Mouse (Mus musculus) E14TG2a.4 (cell line): ENCODE data around the gene AI413582.
A peak's percentile ranks its signal among the peaks of the same experiment; 100 is the strongest.

ENCODE experiments used
- H3K27me3 ChIP-seq: 2 replicates; pipeline ENCODE4 v1.6.1; 2014; ENCODE audit warnings: low read length, control low read depth; ENCODE audit not compliant: insufficient read depth
- H3K36me3 ChIP-seq: 2 replicates; pipeline ENCODE4 v1.6.1; 2014; ENCODE audit warnings: low read length, control low read depth; ENCODE audit not compliant: insufficient read depth
- H3K4me1 ChIP-seq: replicated peaks from 2 replicates; pipeline ENCODE4 v1.6.1; 2014; ENCODE audit warnings: low read depth, low read length, control low read depth
- H3K4me3 ChIP-seq: replicated peaks from 2 replicates; pipeline ENCODE4 v1.5.1; 2014; ENCODE audit warnings: mild to moderate bottlenecking, low read length
- H3K9me3 ChIP-seq: 2 replicates; pipeline ENCODE4 v1.6.1; 2014; ENCODE audit warnings: low read length, control low read depth
- CTCF ChIP-seq: conservative IDR thresholded peaks from 2 replicates; pipeline ENCODE4 v1.5.1; 2014; ENCODE audit warnings: low read length
- NANOG ChIP-seq: IDR thresholded peaks from 2 replicates; pipeline ENCODE4 v1.6.1; 2014; ENCODE audit warnings: borderline replicate concordance, low read length, mixed read lengths
- POU5F1 ChIP-seq: IDR thresholded peaks from 2 replicates; pipeline ENCODE4 v1.6.1; 2014; ENCODE audit warnings: low read length, borderline replicate concordance

Gene AI413582

DNA sequence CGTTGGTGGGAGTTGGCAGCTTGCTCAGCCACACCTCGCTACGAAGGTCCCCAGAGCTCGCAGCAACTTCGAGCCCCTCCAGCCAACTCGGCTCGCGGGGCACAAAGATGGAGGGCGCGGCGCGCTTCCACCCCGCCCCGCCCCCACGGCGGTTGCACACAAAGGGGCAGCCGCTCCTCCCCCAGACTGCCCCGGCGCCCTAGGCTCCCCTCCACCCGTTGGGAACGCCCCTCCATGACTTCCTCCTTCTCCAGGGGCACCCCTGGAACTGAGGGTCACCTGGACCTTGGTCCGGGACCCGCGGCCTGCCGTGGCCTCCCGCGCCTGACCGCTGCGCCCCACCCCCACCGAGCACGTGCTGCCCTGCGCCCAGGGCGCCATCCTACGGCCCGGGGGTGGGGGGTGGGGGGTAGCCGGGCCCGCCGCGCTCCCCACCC, 10.5 kb downstream of the AI413582 start:
- Histone ChIP-seq H3K27me3 (no peaks in the 10 kb centered on the region), H3K4me1 (peaks cover 66% of the 10 kb centered on the region), H3K9me3 (no peaks in the 10 kb centered on the region), H3K36me3 (peaks cover 15% of the 10 kb centered on the region), H3K4me3 (peak overlapping the region; percentile 95)
- no peak for TF ChIP-seq NANOG
- TF ChIP-seq CTCF = no peak
- no peak for TF ChIP-seq POU5F1

DNA sequence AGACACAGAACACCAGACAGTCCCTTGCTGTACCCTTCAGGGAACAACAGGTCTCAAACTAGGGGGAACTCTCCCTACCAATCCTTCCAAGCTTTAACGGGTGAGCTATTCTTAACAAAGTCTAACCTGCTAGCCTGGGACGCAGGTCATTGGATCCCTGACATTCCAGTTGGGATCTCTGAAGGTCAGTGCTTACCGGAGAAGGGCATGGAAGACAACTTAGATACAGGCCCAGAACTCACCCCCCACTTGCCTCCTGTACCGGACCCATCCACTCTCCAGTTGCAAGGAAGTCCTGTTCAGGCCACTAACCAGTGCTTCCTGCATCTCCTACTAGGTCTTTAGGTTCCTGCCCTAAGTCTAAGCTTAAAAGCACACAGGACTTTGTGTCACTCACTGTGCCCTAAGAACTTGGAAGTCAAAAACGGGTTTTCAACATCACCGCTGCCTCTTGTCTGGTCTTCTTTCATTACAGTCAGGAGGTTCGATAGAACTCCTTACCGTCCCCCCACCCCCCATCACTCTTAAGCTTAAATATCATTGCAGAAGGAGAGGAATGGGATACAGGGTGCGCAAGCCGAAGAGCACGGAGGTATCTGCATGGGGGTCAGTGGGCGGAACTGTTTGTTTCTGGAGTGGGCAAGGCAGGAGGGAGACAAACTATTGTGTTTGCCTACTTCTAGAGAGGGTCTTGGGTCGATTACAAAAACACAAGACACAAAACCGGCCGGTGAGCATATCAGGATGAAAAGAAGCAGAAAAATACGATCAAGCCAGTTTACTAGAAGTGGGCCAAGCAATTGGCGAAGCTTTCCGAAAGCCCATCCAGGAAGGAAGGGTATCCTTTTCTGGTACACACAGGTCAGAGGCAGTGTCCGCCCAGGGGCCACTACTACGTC, 11.2 kb downstream of the AI413582 start:
- Histone ChIP-seq H3K27me3 (no peaks in the 10 kb centered on the region), H3K4me1 (peaks cover 66% of the 10 kb centered on the region), H3K9me3 (no peaks in the 10 kb centered on the region), H3K4me3 (peak overlapping the region; percentile 95), H3K36me3 (peaks cover 7% of the 10 kb centered on the region)
- TF ChIP-seq NANOG = no peak
- no peak for TF ChIP-seq CTCF
- no peak for TF ChIP-seq POU5F1

DNA sequence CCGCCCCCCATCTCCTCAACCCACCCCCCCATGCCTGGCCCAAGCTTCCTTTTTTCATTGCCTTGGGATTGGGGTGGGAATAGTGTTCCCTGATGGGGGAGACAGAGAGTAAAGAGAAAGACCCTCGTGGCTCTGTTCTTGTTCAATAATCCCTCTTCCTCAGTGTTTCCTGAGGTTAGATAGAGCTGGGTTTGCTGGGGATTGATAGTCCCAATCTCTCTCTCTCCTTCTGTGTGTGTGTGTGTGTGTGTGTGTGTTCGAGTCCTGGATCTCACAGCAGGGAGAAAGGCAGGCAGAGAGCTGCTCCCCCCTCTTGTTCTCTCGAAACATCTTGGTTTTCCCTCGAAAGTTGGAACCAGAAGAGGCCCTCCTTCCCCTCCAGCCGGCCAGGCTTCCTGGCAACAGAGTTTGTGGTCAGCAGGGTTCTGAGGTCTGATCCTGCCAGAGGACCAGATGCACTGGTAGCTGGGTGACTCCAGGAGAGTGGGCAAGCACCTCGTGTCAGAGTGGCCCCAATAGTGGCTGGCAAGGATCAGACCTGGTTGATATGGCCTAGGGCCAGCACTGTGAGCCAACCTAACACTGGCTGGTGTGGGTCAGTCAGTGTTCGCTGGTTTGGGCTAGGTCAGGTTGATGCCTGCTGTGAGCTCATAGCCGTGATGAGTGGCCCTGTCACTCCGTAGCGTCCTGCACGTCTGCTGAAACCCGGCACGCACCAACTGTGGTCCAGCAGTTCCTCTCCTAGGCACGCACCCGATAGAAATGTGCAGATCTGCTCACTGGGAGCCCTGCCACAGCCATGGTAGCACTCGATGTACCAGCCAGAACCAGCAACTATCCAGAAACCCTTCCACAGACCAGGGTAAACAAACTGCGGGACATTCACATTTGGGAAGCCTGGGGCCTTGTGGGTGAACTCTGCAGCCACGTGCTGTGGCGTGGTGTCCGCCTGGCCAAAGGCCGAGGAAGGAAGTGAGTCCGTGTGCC, 13.0 kb downstream of the AI413582 start:
- Histone ChIP-seq H3K4me3 (peak overlapping the region; percentile 17; the same call in 1 of the 2 replicates), H3K4me1 (peaks cover 60% of the 10 kb centered on the region), H3K9me3 (no peaks in the 10 kb centered on the region), H3K36me3 (no peaks in the 10 kb centered on the region), H3K27me3 (no peaks in the 10 kb centered on the region)
- TF ChIP-seq NANOG = no peak

- H3K36me3 ChIP-seq = no peaks in the 10 kb centered on the region
- TF ChIP-seq NANOG (no peak), CTCF (0 out of 2 replicates have a peak, but pooled peaks have one; percentile 13), POU5F1 (no peak)
- H3K9me3 ChIP-seq = no peaks in the 10 kb centered on the region
- H3K4me3 ChIP-seq = peak overlapping the region; percentile 24
- H3K27me3 ChIP-seq = no peaks in the 10 kb centered on the region; the same call in 1 of the 2 replicates
- peaks cover 69% of the 10 kb centered on the region for H3K4me1 ChIP-seq
These were observed 14.1 kb downstream of the AI413582 start for GRCm38 (mm10) chr17:27551393-27551940.

GRCm38 (mm10) chr17:27549234-27549633, 16.3 kb downstream of the AI413582 start:
- Histone ChIP-seq H3K4me3 (no peak overlapping the region), H3K36me3 (no peaks in the 10 kb centered on the region), H3K9me3 (no peaks in the 10 kb centered on the region), H3K4me1 (peaks cover 72% of the 10 kb centered on the region), H3K27me3 (no peaks in the 10 kb centered on the region; the same call in 1 of the 2 replicates)
- no peak for TF ChIP-seq NANOG
- no peak for TF ChIP-seq CTCF
- TF ChIP-seq POU5F1 = no peak

GRCm38 (mm10) chr17:27547253-27547868, 18.2 kb downstream of the AI413582 start:
- Histone ChIP-seq H3K27me3 (no peaks in the 10 kb centered on the region; the same call in 1 of the 2 replicates), H3K4me3 (no peak overlapping the region), H3K4me1 (peaks cover 60% of the 10 kb centered on the region), H3K9me3 (no peaks in the 10 kb centered on the region), H3K36me3 (no peaks in the 10 kb centered on the region)
- TF ChIP-seq POU5F1 (no peak), NANOG (no peak), CTCF (no peak)

DNA sequence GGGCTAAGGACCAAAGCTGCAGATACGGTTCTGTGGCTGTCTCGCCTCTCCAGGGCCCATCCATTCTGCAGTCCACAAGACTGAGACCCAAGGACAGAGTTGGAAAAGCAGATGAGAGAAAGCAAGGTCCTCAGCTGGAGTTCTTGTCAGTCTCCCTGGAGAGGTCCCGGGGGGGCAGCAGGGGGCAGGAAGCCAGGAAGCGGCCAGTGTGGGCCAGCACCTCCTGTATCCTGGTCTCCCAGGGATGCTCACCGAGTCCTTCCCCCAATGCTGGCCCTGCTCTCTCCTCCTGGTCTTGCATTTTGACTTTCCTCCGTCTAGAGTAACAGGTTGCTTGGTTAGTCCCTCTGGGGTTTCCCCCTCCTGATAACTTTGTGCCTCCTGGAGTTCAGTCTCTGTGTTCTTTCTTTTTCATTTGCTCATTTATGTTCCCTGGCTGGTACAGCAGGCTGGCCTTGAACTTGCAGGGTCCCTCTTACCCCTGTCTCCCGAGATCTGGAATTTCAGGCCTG, 18.9 kb downstream of the AI413582 start:
- H3K4me3 ChIP-seq = no peak overlapping the region
- no peaks in the 10 kb centered on the region for H3K36me3 ChIP-seq
- H3K9me3 ChIP-seq = no peaks in the 10 kb centered on the region
- no peaks in the 10 kb centered on the region; the same call in 1 of the 2 replicates for H3K27me3 ChIP-seq
- H3K4me1 ChIP-seq = peaks cover 60% of the 10 kb centered on the region
- TF ChIP-seq POU5F1 (no peak), NANOG (no peak), CTCF (no peak)
